Mouse (Mus musculus) activated CD4-positive, CD25-positive, alpha-beta regulatory T cell, adult 4 months (primary cell): Measurements from ENCODE around the gene Lrrn1. TPM values are rescaled to one million over a fixed set of nuclear protein-coding genes. Genes with fewer than 3 reads are reported as not detected.

ENCODE experiments used
- ATAC-seq: one replicate; pipeline ENCODE4 v1.8.0; 2017
- polyA plus RNA-seq, 2 experiments: library from polyadenylated mRNA; unstranded; fragments of 100-300 nt; shearing (Covaris generic); gene quantifications; one replicate each; pipeline ENCODE4 v1.2.1; 2017

The Lrrn1 gene
- polyA plus RNA-seq, 2 experiments from 2014 or later = not detected

GRCm38 (mm10) chr6:107583759-107584383 is 54.3 kb downstream of the Lrrn1 start:
- ATAC-seq = no peak

DNA sequence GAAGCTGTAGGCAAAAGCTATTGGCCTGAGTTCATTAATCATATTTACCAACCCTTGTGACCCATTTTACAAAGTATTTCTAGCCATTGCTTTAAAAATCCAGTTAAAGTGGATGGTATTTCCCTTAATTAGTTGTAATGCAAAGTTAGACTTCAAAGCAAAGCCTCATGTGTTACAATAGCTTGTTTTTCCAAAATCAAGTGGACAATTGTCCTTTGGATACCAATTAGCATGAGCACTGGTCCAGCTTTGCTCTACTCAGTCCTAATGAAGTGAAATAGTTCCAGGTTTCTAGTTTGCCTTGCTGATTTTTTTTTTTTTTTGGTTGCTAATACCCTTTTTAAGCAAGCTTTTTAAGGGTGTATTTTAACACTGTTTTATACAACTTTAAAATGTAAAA is 75.6 kb downstream of the Lrrn1 start:
- ATAC-seq = no peak

- ATAC-seq = no peak
Measured at GRCm38 (mm10) chr6:107614288-107614687, 84.7 kb downstream of the Lrrn1 start.
